Mouse (Mus musculus): ENCODE results near the gene Zhx3. TPM values are rescaled to one million over a fixed set of nuclear protein-coding genes. Genes with fewer than 3 reads are reported as not detected.

The Zhx3 gene
- polyA plus RNA-seq, 1 experiment from 2014 or later = 20.6 TPM

- peaks cover 40% of the 10 kb centered on the region for H3K27me3 ChIP-seq
- 68% methylated on average over 18 of the region's 18 CpGs for WGBS
- no peaks in the 10 kb centered on the region for H3K36me3 ChIP-seq
- peaks cover 14% of the 10 kb centered on the region for H3K4me1 ChIP-seq (replicated peaks)
- ATAC-seq (ENCODE audit: low FRiP score, low read depth) = no peak
- no peak overlapping the region for H3K4me3 ChIP-seq
- no peak overlapping the region for H3K9ac ChIP-seq
- no peak overlapping the region for H3K27ac ChIP-seq (replicated peaks)
- H3K9me3 ChIP-seq = no peaks in the 10 kb centered on the region
- no peak overlapping the region for H3K4me2 ChIP-seq
These were observed 35.8 kb upstream of the Zhx3 start for GRCm38 (mm10) chr2:160908607-160909006.

- 76% methylated on average over 5 of the region's 5 CpGs for WGBS
These were observed 33.3 kb upstream of the Zhx3 start for GRCm38 (mm10) chr2:160906101-160906500.

GRCm38 (mm10) chr2:160905301-160905700, 32.5 kb upstream of the Zhx3 start:
- ATAC-seq (ENCODE audit: low FRiP score, low read depth) = no peak
- Histone ChIP-seq H3K9me3 (no peaks in the 10 kb centered on the region), H3K4me3 (no peak overlapping the region), H3K4me1 (replicated peaks) (no peaks in the 10 kb centered on the region), H3K36me3 (no peaks in the 10 kb centered on the region), H3K4me2 (no peak overlapping the region), H3K27me3 (peaks cover 9% of the 10 kb centered on the region), H3K9ac (no peak overlapping the region), H3K27ac (replicated peaks) (no peak overlapping the region)
- WGBS = 96% methylated on average over 12 of the region's 12 CpGs

More at GRCm38 (mm10) chr2:160906101-160906500, 33.3 kb upstream of the Zhx3 start:
- Histone ChIP-seq H3K9me3 (no peaks in the 10 kb centered on the region), H3K4me1 (replicated peaks) (0 out of 2 replicates have a peak, but pooled peaks cover under 1% of the 10 kb centered on the region), H3K4me3 (no peak overlapping the region), H3K9ac (no peak overlapping the region), H3K36me3 (no peaks in the 10 kb centered on the region), H3K4me2 (no peak overlapping the region), H3K27ac (replicated peaks) (no peak overlapping the region), H3K27me3 (peaks cover 17% of the 10 kb centered on the region)
- ATAC-seq (ENCODE audit: low FRiP score, low read depth) = no peak

- Histone ChIP-seq H3K9me3 (no peaks in the 10 kb centered on the region), H3K4me2 (no peak overlapping the region), H3K36me3 (no peaks in the 10 kb centered on the region), H3K4me1 (replicated peaks) (no peaks in the 10 kb centered on the region), H3K27me3 (no peaks in the 10 kb centered on the region), H3K4me3 (no peak overlapping the region), H3K9ac (no peak overlapping the region), H3K27ac (replicated peaks) (no peak overlapping the region)
- WGBS = 86% methylated on average over 7 of the region's 7 CpGs
- no peak for ATAC-seq (ENCODE audit: low FRiP score, low read depth)
These were observed 29.0 kb upstream of the Zhx3 start for GRCm38 (mm10) chr2:160901656-160902412.

GRCm38 (mm10) chr2:160891697-160892096, 18.9 kb upstream of the Zhx3 start:
- WGBS = 86% methylated on average over 9 of the region's 9 CpGs
- Histone ChIP-seq H3K27ac (replicated peaks) (no peak overlapping the region), H3K27me3 (peaks cover 7% of the 10 kb centered on the region), H3K4me3 (no peak overlapping the region), H3K9me3 (no peaks in the 10 kb centered on the region), H3K4me1 (replicated peaks) (peaks cover 11% of the 10 kb centered on the region), H3K4me2 (no peak overlapping the region), H3K36me3 (no peaks in the 10 kb centered on the region), H3K9ac (no peak overlapping the region)
- ATAC-seq (ENCODE audit: low FRiP score, low read depth) = no peak

- H3K4me3 ChIP-seq = no peak overlapping the region
- H3K4me2 ChIP-seq = no peak overlapping the region
- H3K9me3 ChIP-seq = no peaks in the 10 kb centered on the region
- ATAC-seq (ENCODE audit: low FRiP score, low read depth) = no peak
- H3K27me3 ChIP-seq = peaks cover 7% of the 10 kb centered on the region
- 83% methylated on average over 5 of the region's 5 CpGs for WGBS
- no peak overlapping the region for H3K9ac ChIP-seq
- H3K36me3 ChIP-seq = no peaks in the 10 kb centered on the region
- no peak overlapping the region for H3K27ac ChIP-seq (replicated peaks)
- peaks cover 11% of the 10 kb centered on the region for H3K4me1 ChIP-seq (replicated peaks)
These were observed 18.2 kb upstream of the Zhx3 start for GRCm38 (mm10) chr2:160891045-160891444.

- H3K4me1 ChIP-seq (replicated peaks) = peaks cover 11% of the 10 kb centered on the region
- under 1% methylated on average over 26 of the region's 26 CpGs for WGBS
- H3K9me3 ChIP-seq = no peaks in the 10 kb centered on the region
- peak overlapping the region; percentile 23 for H3K9ac ChIP-seq
- no peak overlapping the region for H3K27ac ChIP-seq (replicated peaks)
- H3K36me3 ChIP-seq = no peaks in the 10 kb centered on the region
- ATAC-seq (ENCODE audit: low FRiP score, low read depth) = peak; percentile 68; the same call in 1 of the 2 replicates
- peaks cover 7% of the 10 kb centered on the region for H3K27me3 ChIP-seq
- H3K4me3 ChIP-seq = peak overlapping the region; percentile 44
- peak overlapping the region; percentile 87 for H3K4me2 ChIP-seq
These were observed 15.1 kb upstream of the Zhx3 start for GRCm38 (mm10) chr2:160887859-160888258.

- H3K4me1 ChIP-seq (replicated peaks) = peaks cover 11% of the 10 kb centered on the region
- no peak overlapping the region for H3K9ac ChIP-seq
- H3K4me3 ChIP-seq = peak overlapping the region; percentile 44
- H3K9me3 ChIP-seq = no peaks in the 10 kb centered on the region
- peak overlapping the region; percentile 87 for H3K4me2 ChIP-seq
- peak; percentile 89 for ATAC-seq (ENCODE audit: low FRiP score, low read depth)
- H3K27ac ChIP-seq (replicated peaks) = no peak overlapping the region
- H3K27me3 ChIP-seq = peaks cover 7% of the 10 kb centered on the region
- no peaks in the 10 kb centered on the region for H3K36me3 ChIP-seq
- 3% methylated on average over 11 of the region's 11 CpGs for WGBS
These were observed 14.5 kb upstream of the Zhx3 start for GRCm38 (mm10) chr2:160887284-160887683.

GRCm38 (mm10) chr2:160886221-160886620, 13.4 kb upstream of the Zhx3 start:
- H3K27ac ChIP-seq (replicated peaks) = no peak overlapping the region
- H3K36me3 ChIP-seq = no peaks in the 10 kb centered on the region
- peaks cover 11% of the 10 kb centered on the region for H3K4me1 ChIP-seq (replicated peaks)
- H3K4me2 ChIP-seq = no peak overlapping the region
- H3K27me3 ChIP-seq = peaks cover 7% of the 10 kb centered on the region
- ATAC-seq (ENCODE audit: low FRiP score, low read depth) = no peak
- H3K9ac ChIP-seq = no peak overlapping the region
- WGBS = 77% methylated on average over 3 of the region's 3 CpGs
- H3K4me3 ChIP-seq = no peak overlapping the region
- H3K9me3 ChIP-seq = no peaks in the 10 kb centered on the region

- no peaks in the 10 kb centered on the region for H3K9me3 ChIP-seq
- no peak for ATAC-seq (ENCODE audit: low FRiP score, low read depth)
- H3K4me3 ChIP-seq = no peak overlapping the region
- no peaks in the 10 kb centered on the region for H3K36me3 ChIP-seq
- H3K27me3 ChIP-seq = peaks cover 7% of the 10 kb centered on the region
- WGBS = 42% methylated on average over 2 of the region's 2 CpGs
- no peak overlapping the region for H3K9ac ChIP-seq
- H3K27ac ChIP-seq (replicated peaks) = no peak overlapping the region
- no peak overlapping the region for H3K4me2 ChIP-seq
- H3K4me1 ChIP-seq (replicated peaks) = peaks cover 11% of the 10 kb centered on the region
These were observed 12.0 kb upstream of the Zhx3 start for GRCm38 (mm10) chr2:160884830-160885229.

GRCm38 (mm10) chr2:160883912-160884311, 11.1 kb upstream of the Zhx3 start:
- ATAC-seq (ENCODE audit: low FRiP score, low read depth) = no peak
- H3K36me3 ChIP-seq = no peaks in the 10 kb centered on the region
- peaks cover 11% of the 10 kb centered on the region for H3K4me1 ChIP-seq (replicated peaks)
- H3K27me3 ChIP-seq = peaks cover 7% of the 10 kb centered on the region
- no peak overlapping the region for H3K4me3 ChIP-seq
- H3K4me2 ChIP-seq = no peak overlapping the region
- H3K9ac ChIP-seq = no peak overlapping the region
- 69% methylated on average over 4 of the region's 4 CpGs for WGBS
- H3K9me3 ChIP-seq = no peaks in the 10 kb centered on the region
- H3K27ac ChIP-seq (replicated peaks) = no peak overlapping the region

GRCm38 (mm10) chr2:160882436-160882835, 9.6 kb upstream of the Zhx3 start:
- Histone ChIP-seq H3K27ac (replicated peaks) (no peak overlapping the region), H3K4me3 (no peak overlapping the region), H3K27me3 (no peaks in the 10 kb centered on the region), H3K4me2 (no peak overlapping the region), H3K36me3 (no peaks in the 10 kb centered on the region), H3K9ac (no peak overlapping the region), H3K4me1 (replicated peaks) (0 out of 2 replicates have a peak, but pooled peaks cover under 1% of the 10 kb centered on the region), H3K9me3 (no peaks in the 10 kb centered on the region)
- ATAC-seq (ENCODE audit: low FRiP score, low read depth) = no peak
- 69% methylated on average over 5 of the region's 5 CpGs for WGBS

Data from hindbrain, embryonic 15.5 days (tissue).